Mouse (Mus musculus) spleen, adult 12 weeks (tissue): ENCODE measurements around the gene Yars.

Experiments
- DNase-seq: peaks from one replicate; pipeline ENCODE4 v3.0.0; 2022; ENCODE audit warnings: low spot score

Gene Yars

GRCm38 (mm10) chr4:129251482-129252125 is 62.0 kb downstream of the Yars start:
- DNase-seq = no peak

- no peak for DNase-seq
Measured at GRCm38 (mm10) chr4:129252492-129252891, 62.9 kb downstream of the Yars start.

- DNase-seq = no peak
Measured at GRCm38 (mm10) chr4:129254571-129254970, 65.0 kb downstream of the Yars start.

GRCm38 (mm10) chr4:129256450-129257380 is 67.2 kb downstream of the Yars start:
- DNase-seq = no peak

- DNase-seq = no peak
Measured at GRCm38 (mm10) chr4:129259101-129259500, 69.5 kb downstream of the Yars start.

GRCm38 (mm10) chr4:129260678-129261077 is 71.1 kb downstream of the Yars start:
- DNase-seq = no peak

- no peak for DNase-seq
Measured at GRCm38 (mm10) chr4:129261196-129261595, 71.6 kb downstream of the Yars start, which contains the start of gene C77080. C77080 (minus strand) TSS chr4:129261404.

GRCm38 (mm10) chr4:129263225-129264021 is 73.9 kb downstream of the Yars start:
- peak; percentile 37 for DNase-seq

- no peak for DNase-seq
Measured at GRCm38 (mm10) chr4:129266191-129266590, 76.6 kb downstream of the Yars start.

GRCm38 (mm10) chr4:129266821-129267220 is 77.3 kb downstream of the Yars start:
- no peak for DNase-seq

GRCm38 (mm10) chr4:129268698-129269097 is 79.1 kb downstream of the Yars start:
- no peak for DNase-seq
